Mouse (Mus musculus) forebrain, embryonic 14.5 days (tissue): Measurements from ENCODE around the gene Rhox12. TPM values are rescaled to one million over a fixed set of nuclear protein-coding genes. Genes with fewer than 3 reads are reported as not detected.

ENCODE experiments used
- polyA plus RNA-seq: library from polyadenylated mRNA; unstranded; fragments of >200 nt; fragmentation: Nextera tagmentation; extraction: Ambion mirVana; gene quantifications from 2 replicates; pipeline ENCODE4 v1.2.1, GENCODE M21; 2014

The Rhox12 gene
- polyA plus RNA-seq, 1 experiment from 2014 or later = not detected

Other genes with a start within 250 kb of the Rhox12 start
- gene Rhox8, start 232.0 kb downstream of the Rhox12 start, polyA plus RNA-seq = not detected in 2 replicates
- not detected in 2 replicates for gene Rhox7b, start 213.7 kb downstream of the Rhox12 start, polyA plus RNA-seq
- not detected in 2 replicates for gene Rhox9, start 209.1 kb downstream of the Rhox12 start, polyA plus RNA-seq
- gene Btg1-ps1, start 92.1 kb downstream of the Rhox12 start, polyA plus RNA-seq = not detected in 2 replicates
- not detected in 2 replicates for gene Btg1-ps2, start 67.8 kb downstream of the Rhox12 start, polyA plus RNA-seq
- gene Rhox10, start 44.4 kb downstream of the Rhox12 start, polyA plus RNA-seq = not detected in 2 replicates
- not detected in 2 replicates for gene Rhox11, start 25.8 kb downstream of the Rhox12 start, polyA plus RNA-seq
- gene Rhox13, start 10.3 kb upstream of the Rhox12 start, polyA plus RNA-seq = not detected in 2 replicates
- gene Zbtb33, start 78.9 kb upstream of the Rhox12 start, polyA plus RNA-seq = 9.5 and 10.5 TPM in 2 replicates
- 13.9 and 15.8 TPM in 2 replicates for gene Tmem255a, start 141.5 kb upstream of the Rhox12 start, polyA plus RNA-seq
- not detected in 2 replicates for gene Atp1b4, start 205.3 kb upstream of the Rhox12 start, polyA plus RNA-seq